Mouse (Mus musculus): ENCODE measurements at regions not wholly inside any gene's neighbourhood (a gene's known extent, or its start where the extent isn't known, plus 50 kb on each side); places are given as distances from the start of the nearest gene placed in this dataset.

- no peak for DNase-seq (ENCODE audit: low spot score)
Observed at GRCm38 (mm10) chr6:31995977-31996376, 54.1 kb upstream of the 1700012A03Rik start.

DNA sequence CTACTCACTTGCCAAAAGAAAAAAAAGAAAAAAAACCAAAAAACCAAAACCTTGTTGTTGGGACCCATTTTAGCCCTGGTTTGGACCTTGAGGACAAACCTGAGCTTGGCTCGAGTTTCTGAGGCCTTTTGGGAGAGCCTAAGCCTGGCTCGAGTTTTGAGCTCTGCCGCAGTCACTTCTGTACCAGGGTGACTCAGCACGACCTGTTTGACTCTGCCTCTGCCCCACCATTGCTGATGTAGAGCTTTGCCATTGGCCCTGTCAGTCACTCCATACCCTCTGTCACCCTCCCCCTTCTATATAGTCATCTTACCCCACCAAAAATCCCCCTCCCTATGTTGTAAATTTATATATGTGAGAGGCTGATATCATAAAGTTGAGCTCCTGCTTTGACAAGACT is 54.8 kb upstream of the 1700012A03Rik start:
- DNase-seq (ENCODE audit: low spot score), result no peak

- DNase-seq (ENCODE audit: low spot score), result no peak
Observed at GRCm38 (mm10) chr6:31985698-31986097, 64.3 kb upstream of the 1700012A03Rik start.

DNA sequence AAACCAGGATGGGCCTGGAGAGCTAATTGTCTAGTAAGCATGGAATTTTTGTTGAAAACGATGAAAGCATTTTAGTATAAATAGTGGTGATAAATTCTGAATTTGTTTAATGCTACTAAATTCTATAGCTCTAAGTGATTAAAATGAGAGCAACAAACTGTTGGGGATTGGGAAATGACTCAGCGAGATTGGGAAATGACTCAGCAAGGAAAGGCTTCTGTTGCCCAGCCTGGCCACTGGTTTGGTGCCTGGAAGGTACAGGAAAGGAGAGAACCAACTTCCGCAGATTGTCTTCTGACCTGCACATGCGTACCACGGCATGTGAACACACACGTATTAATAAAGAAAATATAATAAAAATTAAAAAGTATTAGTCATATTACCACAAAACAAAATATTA is 73.3 kb upstream of the 1700012A03Rik start:
- DNase-seq (ENCODE audit: low spot score), result no peak

GRCm38 (mm10) chr6:31948063-31948481 is 102.0 kb upstream of the 1700012A03Rik start:
- no peak for DNase-seq (ENCODE audit: low spot score)

- no peak for DNase-seq (ENCODE audit: low spot score)
Observed at GRCm38 (mm10) chr6:31946572-31946971, 103.5 kb upstream of the 1700012A03Rik start.

DNA sequence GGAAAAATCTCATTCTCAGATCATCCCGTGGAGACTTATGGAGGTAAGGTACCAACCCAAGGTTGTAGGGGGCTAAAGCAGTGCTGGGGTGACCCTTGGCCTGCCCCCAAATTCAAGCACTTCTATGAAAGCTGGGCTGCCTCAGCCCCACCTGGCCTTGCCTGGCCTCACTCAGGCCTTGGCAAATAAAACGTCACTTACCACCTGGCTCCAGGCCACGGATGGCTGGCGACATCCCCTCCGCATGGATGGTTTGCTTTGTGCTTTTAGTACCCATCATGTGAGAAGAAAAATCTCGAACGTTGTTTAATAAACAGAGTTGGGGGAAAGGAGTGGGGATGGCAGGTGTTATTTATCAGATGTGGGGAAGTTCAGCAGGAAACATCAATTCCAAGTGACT is 104.7 kb upstream of the 1700012A03Rik start:
- DNase-seq (ENCODE audit: low spot score), result no peak

- no peak for DNase-seq (ENCODE audit: low spot score)
Observed at GRCm38 (mm10) chr6:31944546-31944945, 105.5 kb upstream of the 1700012A03Rik start.

DNA sequence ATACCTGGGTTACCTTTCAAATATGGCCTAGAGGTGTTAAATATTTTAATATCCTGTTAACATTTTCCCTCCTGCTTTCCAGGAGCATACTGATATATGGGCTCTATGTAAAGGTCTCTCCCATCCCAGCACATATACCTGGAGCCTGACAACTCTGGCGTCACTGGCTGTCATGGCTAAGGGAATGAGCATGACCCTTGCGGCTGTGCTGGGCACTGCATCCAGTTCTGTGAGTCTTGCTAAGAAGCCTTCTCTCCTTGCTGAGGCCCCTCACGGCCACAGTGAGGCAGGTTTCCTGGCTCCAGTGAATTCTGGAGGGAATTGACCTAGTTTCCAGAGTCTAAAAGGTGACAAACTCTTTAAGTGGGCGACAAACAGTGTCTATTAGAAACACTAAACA is 107.3 kb upstream of the 1700012A03Rik start:
- DNase-seq (ENCODE audit: low spot score), result no peak

- peak; percentile 87 for DNase-seq (ENCODE audit: low spot score)
Observed at GRCm38 (mm10) chr6:31938216-31938814, 111.7 kb upstream of the 1700012A03Rik start.

GRCm38 (mm10) chr6:31937146-31937545 is 112.9 kb upstream of the 1700012A03Rik start:
- DNase-seq (ENCODE audit: low spot score), result no peak

DNA sequence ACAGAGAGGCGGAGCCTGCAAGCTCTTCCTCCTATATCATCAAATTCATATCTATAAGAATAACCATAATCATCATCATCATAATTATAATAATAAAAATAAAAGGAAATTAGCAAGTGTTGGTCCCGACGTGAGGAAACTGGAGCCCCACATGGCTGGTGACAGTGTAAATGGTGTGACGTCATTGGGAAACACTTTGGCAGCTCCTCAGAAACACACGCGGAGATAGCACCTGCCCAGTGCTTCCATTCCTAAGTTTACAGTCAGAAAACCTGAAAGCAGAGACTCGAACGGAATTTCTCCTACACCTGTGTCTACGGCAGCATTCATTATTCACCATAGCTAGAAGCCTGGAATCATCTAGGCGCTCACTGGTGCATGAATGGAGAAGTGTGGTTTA is 115.2 kb upstream of the 1700012A03Rik start:
- DNase-seq (ENCODE audit: low spot score), result no peak

- no peak for DNase-seq (ENCODE audit: low spot score)
Observed at GRCm38 (mm10) chr6:31933956-31934355, 116.1 kb upstream of the 1700012A03Rik start.

- DNase-seq (ENCODE audit: low spot score), result no peak
Observed at GRCm38 (mm10) chr6:31933364-31933763, 116.7 kb upstream of the 1700012A03Rik start.

GRCm38 (mm10) chr6:31931116-31931515 is 118.9 kb upstream of the 1700012A03Rik start:
- peak; percentile 1 for DNase-seq (ENCODE audit: low spot score)

DNA sequence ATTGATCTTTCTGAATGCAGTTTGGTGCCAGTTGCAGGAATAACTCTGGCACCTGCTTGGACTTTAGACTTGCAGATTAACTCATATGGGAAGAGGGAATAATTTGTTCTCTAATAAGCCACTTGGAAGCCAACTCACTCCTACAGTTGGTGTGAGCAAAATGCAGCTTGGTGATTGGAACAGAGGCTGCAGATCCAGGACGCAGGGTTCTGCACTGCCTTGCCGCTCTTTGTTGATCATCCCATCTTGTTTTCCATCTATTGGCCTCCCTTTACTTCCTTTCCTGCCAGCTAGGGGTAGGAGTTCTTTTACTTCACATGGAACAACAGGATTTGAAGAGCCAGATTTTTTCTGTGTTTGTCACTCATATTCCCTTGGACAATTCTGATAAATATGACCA is 120.9 kb upstream of the 1700012A03Rik start:
- DNase-seq (ENCODE audit: low spot score), result peak; percentile 62

- peak; percentile 38 for DNase-seq (ENCODE audit: low spot score)
Observed at GRCm38 (mm10) chr6:31927181-31927580, 122.9 kb upstream of the 1700012A03Rik start.

GRCm38 (mm10) chr6:31924669-31925046 is 125.4 kb upstream of the 1700012A03Rik start:
- no peak for DNase-seq (ENCODE audit: low spot score)

DNA sequence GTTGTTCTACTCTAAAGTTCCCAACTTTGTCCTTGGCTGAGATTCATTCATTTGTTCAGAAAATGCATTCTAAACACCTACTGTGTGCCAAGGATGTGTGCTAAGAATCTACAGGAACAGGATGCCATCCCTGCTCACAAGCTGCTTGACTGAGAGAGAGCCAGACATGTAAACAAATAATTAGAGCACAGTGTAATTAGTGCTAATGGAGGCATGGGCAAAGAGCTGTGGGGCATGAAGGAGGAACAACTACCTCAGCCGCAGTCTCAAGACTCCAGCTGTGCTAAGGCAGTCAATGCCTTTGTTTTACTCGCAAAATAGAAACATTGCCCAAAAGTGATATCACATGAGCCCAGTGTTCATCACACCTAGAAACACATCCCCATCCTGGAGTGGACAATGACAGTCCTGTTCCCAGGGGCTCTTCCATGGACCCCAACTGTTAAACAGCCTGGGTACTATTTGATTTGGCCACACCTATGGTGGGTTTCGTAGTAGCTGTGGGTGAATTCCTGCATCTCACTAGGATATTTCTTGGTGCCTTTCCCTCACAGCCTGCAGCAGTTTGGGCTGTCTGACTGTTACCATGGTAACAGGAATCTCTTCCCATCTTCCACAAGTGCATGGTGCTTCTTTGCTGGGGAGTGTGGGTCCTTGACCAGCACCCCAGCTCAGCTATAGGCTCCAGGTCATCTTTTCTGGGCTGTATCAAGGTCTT is 125.9 kb upstream of the 1700012A03Rik start:
- DNase-seq (ENCODE audit: low spot score), result peak; percentile 34

- peak; percentile 16 for DNase-seq (ENCODE audit: low spot score)
Observed at GRCm38 (mm10) chr6:31921561-31922152, 128.4 kb upstream of the 1700012A03Rik start.

DNA sequence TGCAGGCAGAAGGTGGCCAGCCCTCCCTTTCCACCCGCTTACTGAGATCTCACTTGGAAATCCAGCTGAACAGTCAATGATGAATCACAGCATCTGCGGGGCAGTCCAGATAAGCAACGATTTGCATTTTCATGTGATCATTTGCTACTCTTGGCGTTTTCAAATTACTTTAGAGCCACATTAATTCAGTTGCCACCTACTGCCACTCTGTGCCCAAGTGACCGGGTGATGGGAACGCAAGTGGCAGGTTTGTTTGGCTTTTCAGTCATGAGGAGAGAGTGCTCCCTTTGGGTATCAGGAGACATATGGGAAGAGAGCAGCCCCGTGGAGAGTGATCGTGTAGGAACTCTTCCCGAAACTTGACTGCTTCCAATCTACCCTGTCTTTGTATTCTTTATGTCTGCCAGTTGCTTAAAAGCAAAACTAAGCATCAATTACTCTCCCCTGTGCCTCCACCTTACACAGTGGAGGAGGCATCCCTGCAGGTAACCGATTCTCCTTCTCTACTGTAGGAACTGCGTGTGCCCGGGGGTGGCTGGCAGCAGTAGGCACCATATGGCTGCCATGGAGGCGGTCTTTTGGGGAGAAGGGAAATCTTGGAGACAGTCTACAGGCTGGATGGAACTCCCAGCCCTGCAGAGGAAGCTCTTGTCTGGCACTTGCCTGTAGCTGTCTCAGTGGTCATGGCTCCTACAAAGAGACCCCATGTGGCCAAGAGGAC is 132.5 kb upstream of the 1700012A03Rik start:
- peak; percentile 74 for DNase-seq (ENCODE audit: low spot score)

GRCm38 (mm10) chr6:31901791-31902190 is 148.3 kb upstream of the 1700012A03Rik start:
- DNase-seq (ENCODE audit: low spot score), result no peak

DNA sequence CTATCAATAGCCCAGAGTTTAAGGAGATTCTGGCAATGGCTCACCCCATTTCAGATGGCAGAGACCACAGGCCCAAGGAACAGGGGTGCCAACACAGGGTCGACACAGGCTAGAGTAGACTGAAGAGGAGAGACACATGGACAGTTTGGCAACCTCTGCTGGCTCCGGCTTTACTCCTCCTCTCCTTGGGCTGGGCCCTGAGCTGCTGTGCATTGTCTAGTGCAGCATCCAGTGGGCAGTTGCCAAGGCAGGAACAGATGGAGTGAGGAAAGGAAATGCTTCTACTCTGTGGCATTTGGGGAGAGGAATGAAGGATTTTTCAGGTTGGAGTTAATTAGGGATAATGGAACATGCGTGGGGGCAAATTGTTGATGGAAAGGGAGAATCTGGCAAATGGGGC is 151.0 kb upstream of the 1700012A03Rik start:
- DNase-seq (ENCODE audit: low spot score), result peak; percentile 57

Data from layer of hippocampus, adult 11-12 months (tissue).